Mouse (Mus musculus) midbrain, postnatal 0 days (tissue): Measurements from ENCODE around the gene Tead3. TPM values are rescaled to one million over a fixed set of nuclear protein-coding genes. Genes with fewer than 3 reads are reported as not detected.

Experiments
- ATAC-seq: fragments of 200-750 bp; cut with Nextera tagmentation; 2 replicates; pipeline ENCODE4 v1.8.0; 2017; ENCODE audit warnings: moderate number of reproducible peaks, mild to moderate bottlenecking, moderate TSS enrichment, moderate library complexity; ENCODE audit not compliant: low FRiP score
- DNase-seq: peaks from one replicate; pipeline ENCODE4 v3.0.0-alpha.2; 2015; ENCODE audit warnings: low spot score
- H3K27ac ChIP-seq: fragments of 300-500 bp; sonication (generic); 2 replicates; pipeline ENCODE4 v1.5.1; 2014; ENCODE audit warnings: low read depth, mild to moderate bottlenecking, low read length, mixed read lengths
- H3K27me3 ChIP-seq: fragments of 300-500 bp; sonication (generic); 2 replicates; pipeline ENCODE4 v1.6.1; 2014; ENCODE audit warnings: low read length, control low read depth, mixed read lengths; ENCODE audit not compliant: insufficient read depth
- H3K36me3 ChIP-seq: fragments of 300-500 bp; sonication (generic); 2 replicates; pipeline ENCODE4 v1.6.1; 2014; ENCODE audit warnings: low read length, control low read depth, mixed read lengths; ENCODE audit not compliant: insufficient read depth
- H3K4me1 ChIP-seq: fragments of 300-500 bp; sonication (generic); 2 replicates; pipeline ENCODE4 v1.6.1; 2014; ENCODE audit warnings: mild to moderate bottlenecking, control low read depth, antibody characterized with exemption, low read length, mixed read lengths; ENCODE audit not compliant: insufficient read depth
- H3K4me2 ChIP-seq: fragments of 300-500 bp; sonication (generic); 2 replicates; pipeline ENCODE4 v1.6.1; 2014; ENCODE audit warnings: low read depth, mild to moderate bottlenecking, low read length, mixed read lengths; ENCODE audit not compliant: poor library complexity, severe bottlenecking
- H3K4me3 ChIP-seq: fragments of 300-500 bp; sonication (generic); 2 replicates; pipeline ENCODE4 v1.5.1; 2014; ENCODE audit warnings: low read depth, mild to moderate bottlenecking, low read length, moderate library complexity
- H3K9ac ChIP-seq: fragments of 300-500 bp; sonication (generic); replicated peaks from 2 replicates; pipeline ENCODE4 v1.6.1; 2014; ENCODE audit warnings: mild to moderate bottlenecking, low read length, moderate library complexity, mixed read lengths; ENCODE audit not compliant: poor library complexity, severe bottlenecking
- H3K9me3 ChIP-seq: fragments of 300-500 bp; sonication (generic); 2 replicates; pipeline ENCODE4 v1.6.1; 2016; ENCODE audit warnings: low read length, control low read depth
- CTCF ChIP-seq: IDR thresholded peaks from 2 replicates; pipeline ENCODE4 v1.5.1; 2016; ENCODE audit warnings: antibody characterized with exemption, mild to moderate bottlenecking
- WGBS: fragments of 180-500 bp; shearing (Covaris S2); extraction: QIAGEN DNeasy Blood & Tissue Kit; methylation state at CpG from one replicate; pipeline ENCODE4 v1.1.7; 2014; 5-methylcytosine and 5-hydroxymethylcytosine counted together
- polyA plus RNA-seq: library from polyadenylated mRNA; unstranded; fragments of >200 nt; fragmentation: Nextera tagmentation; extraction: Ambion mirVana; gene quantifications from 2 replicates; pipeline ENCODE4 v1.2.1, GENCODE M21; 2015
- total RNA-seq: library from RNA; depleted of rRNA; stranded (reverse); fragments of >200 nt; gene quantifications from 2 replicates; pipeline ENCODE4 v1.2.3, GENCODE M21; 2014

Tead3 gene
- total and polyA plus RNA-seq, 2 experiments from 2014 or later = 1.2 to 5.4 TPM

DNA sequence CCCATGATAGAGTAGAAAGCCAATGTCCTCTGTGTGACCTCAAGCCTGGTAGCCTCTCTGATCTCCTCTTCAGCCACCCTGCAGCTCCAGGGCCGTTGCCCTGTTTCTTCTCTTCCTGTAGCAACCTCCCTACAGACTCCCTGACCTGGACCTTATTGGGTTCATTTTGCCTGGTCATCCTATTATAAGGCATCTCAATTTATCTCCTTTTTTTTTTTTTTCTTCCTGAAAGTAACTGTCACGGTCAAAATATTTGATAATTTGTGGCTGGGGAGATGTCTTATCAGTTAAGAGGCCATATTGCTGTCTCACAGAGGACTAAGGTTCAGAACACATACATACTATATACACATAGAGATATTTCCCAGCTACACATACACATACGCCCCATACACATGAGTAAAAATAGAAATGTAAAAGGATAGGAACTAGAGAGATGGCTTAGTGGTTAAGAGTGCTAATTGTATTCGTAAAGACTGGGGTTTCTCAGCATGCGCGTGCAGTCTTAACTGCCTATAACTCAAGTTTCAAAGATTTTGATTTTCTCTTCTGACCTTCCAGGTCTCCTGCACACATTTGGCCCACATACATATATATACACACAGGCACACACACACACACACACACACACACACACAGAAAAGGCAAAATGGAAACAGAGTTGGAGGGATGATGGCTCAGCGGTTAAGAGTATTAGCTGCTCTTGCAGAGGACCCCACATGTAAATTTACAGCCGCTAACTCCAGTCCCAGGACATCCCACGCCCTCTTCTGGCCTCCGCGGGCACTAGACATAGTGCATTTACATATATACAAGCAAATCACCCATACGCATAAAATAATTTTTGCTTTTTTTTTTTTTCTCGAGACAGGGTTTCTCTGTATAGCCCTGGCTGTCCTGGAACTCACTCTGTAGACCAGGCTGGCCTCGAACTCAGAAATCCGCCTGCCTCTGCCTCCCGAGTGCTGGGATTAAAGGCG is 38.1 kb downstream of the Tead3 start:
- no peaks in the 10 kb centered on the region for H3K27me3 ChIP-seq
- no peaks in the 10 kb centered on the region for H3K9me3 ChIP-seq
- DNase-seq = no peak
- ATAC-seq = peak; percentile 8; the same call in 1 of the 2 replicates
- 27% methylated on average over 16 of the region's 17 CpGs for WGBS
- H3K4me3 ChIP-seq = peak overlapping the region; percentile 77
- peaks cover 6% of the 10 kb centered on the region; the same call in 1 of the 2 replicates for H3K4me1 ChIP-seq
- peak; percentile 58 for TF ChIP-seq CTCF
- no peak overlapping the region for H3K9ac ChIP-seq
- peaks cover 12% of the 10 kb centered on the region; the same call in 1 of the 2 replicates for H3K36me3 ChIP-seq
- H3K27ac ChIP-seq = 0 out of 2 replicates have a peak overlapping the region, but pooled peaks have one; percentile 85
- H3K4me2 ChIP-seq = peak overlapping the region; percentile 88

- no peak overlapping the region for H3K9ac ChIP-seq
- no peaks in the 10 kb centered on the region for H3K9me3 ChIP-seq
- H3K36me3 ChIP-seq = 0 out of 2 replicates have a peak, but pooled peaks cover 3% of the 10 kb centered on the region
- DNase-seq (no peak), ATAC-seq (no peak)
- no peak for TF ChIP-seq CTCF
- 75% methylated on average over 5 of the region's 5 CpGs for WGBS
- no peak overlapping the region for H3K27ac ChIP-seq
- peaks cover 6% of the 10 kb centered on the region; the same call in 1 of the 2 replicates for H3K4me1 ChIP-seq
- no peak overlapping the region for H3K4me3 ChIP-seq
- H3K27me3 ChIP-seq = no peaks in the 10 kb centered on the region
- H3K4me2 ChIP-seq = no peak overlapping the region
Observed at GRCm38 (mm10) chr17:28311366-28312132, 39.1 kb downstream of the Tead3 start.

DNA sequence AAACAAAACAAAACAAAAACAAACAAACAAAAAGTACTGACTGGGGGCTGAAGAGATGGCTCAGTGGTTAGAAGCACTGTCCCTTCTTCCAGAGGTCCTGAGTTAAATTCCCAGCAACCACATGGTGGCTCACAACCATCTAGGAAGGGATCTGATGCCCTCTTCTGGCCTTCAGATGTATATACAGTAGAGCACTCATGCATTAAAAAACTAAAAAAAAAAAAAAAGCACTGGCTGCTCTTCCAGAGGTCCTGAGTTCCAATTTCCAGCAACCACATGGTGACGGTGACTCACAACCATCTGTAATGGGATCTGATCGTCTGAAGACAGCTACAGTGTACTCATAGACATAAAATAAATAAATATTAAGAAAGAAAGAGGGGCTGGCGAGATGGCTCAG is 39.8 kb downstream of the Tead3 start:
- ATAC-seq (no peak), DNase-seq (no peak)
- no peaks in the 10 kb centered on the region for H3K9me3 ChIP-seq
- WGBS = 72% methylated on average over 3 of the region's 3 CpGs
- no peak overlapping the region for H3K4me3 ChIP-seq
- 0 out of 2 replicates have a peak, but pooled peaks cover under 1% of the 10 kb centered on the region for H3K36me3 ChIP-seq
- H3K9ac ChIP-seq = no peak overlapping the region
- no peak overlapping the region for H3K4me2 ChIP-seq
- TF ChIP-seq CTCF = peak; percentile 23; the same call in 1 of the 2 replicates
- no peak overlapping the region for H3K27ac ChIP-seq
- H3K27me3 ChIP-seq = no peaks in the 10 kb centered on the region
- peaks cover 6% of the 10 kb centered on the region; the same call in 1 of the 2 replicates for H3K4me1 ChIP-seq

GRCm38 (mm10) chr17:28308297-28309195 is 42.1 kb downstream of the Tead3 start:
- Histone ChIP-seq H3K9ac (no peak overlapping the region), H3K4me3 (no peak overlapping the region), H3K36me3 (no peaks in the 10 kb centered on the region), H3K27ac (no peak overlapping the region), H3K27me3 (no peaks in the 10 kb centered on the region), H3K9me3 (no peaks in the 10 kb centered on the region), H3K4me1 (no peaks in the 10 kb centered on the region), H3K4me2 (no peak overlapping the region)
- no peak for ATAC-seq
- 16% methylated on average over 18 of the region's 18 CpGs for WGBS
- DNase-seq = peak; percentile 93
- TF ChIP-seq CTCF = peak; percentile 96

DNA sequence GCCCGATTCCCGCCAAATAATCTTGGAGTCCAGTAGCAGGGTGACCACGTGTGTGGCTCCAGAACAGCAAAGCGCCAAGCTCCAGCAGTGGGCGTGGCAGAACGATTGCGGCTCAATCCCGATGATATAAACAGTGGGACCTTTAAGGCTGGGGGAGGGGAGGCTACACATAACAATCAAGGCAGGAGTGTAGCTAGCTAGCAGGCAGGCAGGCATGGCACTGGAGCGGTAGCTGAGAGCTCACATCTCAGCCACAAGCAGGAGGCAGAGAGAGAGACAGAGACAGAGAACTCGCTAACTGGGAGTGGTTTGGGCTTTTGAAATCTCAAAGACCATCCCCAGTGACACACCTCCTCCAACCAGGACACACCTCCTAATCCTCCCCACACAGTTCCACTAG is 45.4 kb downstream of the Tead3 start:
- Histone ChIP-seq H3K4me3 (no peak overlapping the region), H3K9me3 (no peaks in the 10 kb centered on the region), H3K9ac (no peak overlapping the region), H3K27me3 (no peaks in the 10 kb centered on the region), H3K36me3 (no peaks in the 10 kb centered on the region), H3K4me2 (no peak overlapping the region), H3K27ac (no peak overlapping the region), H3K4me1 (no peaks in the 10 kb centered on the region)
- ATAC-seq = no peak
- no peak for TF ChIP-seq CTCF
- WGBS = 53% methylated on average over 10 of the region's 10 CpGs
- no peak for DNase-seq
